Mouse (Mus musculus) kidney, adult 2 months (tissue): ENCODE measurements around the gene Rasl10b. TPM values are rescaled to one million over a fixed set of nuclear protein-coding genes. Genes with fewer than 3 reads are reported as not detected.

Source experiments
- DNase-seq: peaks from one replicate; pipeline ENCODE4 v3.0.0; 2021
- H3K27ac ChIP-seq: fragments of 200-500 bp; 2 replicates; pipeline ENCODE4 v1.5.1; 2012; ENCODE audit warnings: low read depth, low read length, control low read depth, inconsistent platforms; ENCODE audit not compliant: insufficient read depth
- H3K27me3 ChIP-seq: fragments of 200-500 bp; replicated peaks from 2 replicates; pipeline ENCODE4 v1.6.1; 2012; ENCODE audit warnings: mild to moderate bottlenecking, moderate library complexity, low read length, inconsistent platforms; ENCODE audit not compliant: control insufficient read depth, insufficient read depth
- H3K36me3 ChIP-seq: fragments of 200-500 bp; 2 replicates; pipeline ENCODE4 v1.6.1; 2012; ENCODE audit warnings: mild to moderate bottlenecking, moderate library complexity, low read length, inconsistent platforms; ENCODE audit not compliant: control insufficient read depth, insufficient read depth
- H3K4me1 ChIP-seq: fragments of 200-500 bp; 2 replicates; pipeline ENCODE4 v1.6.1; 2011; ENCODE audit warnings: low read length; ENCODE audit not compliant: control insufficient read depth, insufficient read depth
- H3K4me3 ChIP-seq: fragments of 200-500 bp; 2 replicates; pipeline ENCODE4 v1.5.1; 2011; ENCODE audit warnings: mild to moderate bottlenecking, low read depth, low read length, control low read depth; ENCODE audit not compliant: insufficient read depth
- CTCF ChIP-seq: fragments of 200-500 bp; conservative IDR thresholded peaks from 2 replicates; pipeline ENCODE4 v1.5.1; 2011; ENCODE audit warnings: low read depth, mild to moderate bottlenecking, control low read depth, low read length, moderate library complexity, mixed read lengths; ENCODE audit not compliant: insufficient read depth, insufficient read length
- POLR2A ChIP-seq: fragments of 200-500 bp; IDR thresholded peaks from one replicate; pipeline ENCODE4 v1.6.1; 2011; ENCODE audit warnings: low read depth, low read length, control low read depth
- WGBS: fragments of 180-500 bp; shearing (Covaris S2); methylation state at CpG from one replicate; pipeline ENCODE4 v1.1.7; 2018; 5-methylcytosine and 5-hydroxymethylcytosine counted together
- polyA plus RNA-seq: library from polyadenylated mRNA; depleted of rRNA; stranded (reverse); fragments of >200 nt; gene quantifications from 2 replicates; pipeline ENCODE4 v1.2.3, GENCODE M21; 2012

The Rasl10b gene
- polyA plus RNA-seq, 1 experiment = 1.4 TPM

GRCm38 (mm10) chr11:83432533-83432932 lies 23.6 kb downstream of the Rasl10b start:
- no peaks in the 10 kb centered on the region for H3K4me1 ChIP-seq
- TF ChIP-seq CTCF (no peak), POLR2A (no peak)
- H3K36me3 ChIP-seq = no peaks in the 10 kb centered on the region
- no peak overlapping the region for H3K27ac ChIP-seq
- no peaks in the 10 kb centered on the region for H3K27me3 ChIP-seq
- no peak for DNase-seq
- no peak overlapping the region for H3K4me3 ChIP-seq
- WGBS = 82% methylated on average over 2 of the region's 2 CpGs

GRCm38 (mm10) chr11:83437377-83437776 lies 28.4 kb downstream of the Rasl10b start, which contains the start of gene 1700020L24Rik:
TSS of gene 1700020L24Rik (plus strand) at chr11:83437677.
- no peaks in the 10 kb centered on the region for H3K36me3 ChIP-seq
- no peak for DNase-seq
- H3K27me3 ChIP-seq = no peaks in the 10 kb centered on the region

GRCm38 (mm10) chr11:83439426-83440060 lies 30.6 kb downstream of the Rasl10b start:
- no peak overlapping the region for H3K4me3 ChIP-seq
- TF ChIP-seq POLR2A (no peak), CTCF (no peak)

More at GRCm38 (mm10) chr11:83437377-83437776, 28.4 kb downstream of the Rasl10b start, which contains the start of gene 1700020L24Rik:
- WGBS = 94% methylated on average over 1 of the region's 1 CpGs
- TF ChIP-seq POLR2A = no peak
- TF ChIP-seq CTCF = no peak
- H3K27ac ChIP-seq = no peak within 1 kb of the TSS
- H3K4me3 ChIP-seq = no peak within 1 kb of the TSS
- no peaks in the 10 kb centered on the region for H3K4me1 ChIP-seq

GRCm38 (mm10) chr11:83440081-83441064 lies 31.4 kb downstream of the Rasl10b start:
- no peaks in the 10 kb centered on the region for H3K27me3 ChIP-seq
- no peaks in the 10 kb centered on the region for H3K4me1 ChIP-seq
- peak overlapping the region; percentile 61 for H3K4me3 ChIP-seq
- no peak overlapping the region for H3K27ac ChIP-seq
- DNase-seq = peak; percentile 90
- peak; percentile 91 for TF ChIP-seq CTCF
- TF ChIP-seq POLR2A = no peak
- WGBS = under 1% methylated on average over 73 of the region's 75 CpGs
- no peaks in the 10 kb centered on the region for H3K36me3 ChIP-seq

More at GRCm38 (mm10) chr11:83439426-83440060, 30.6 kb downstream of the Rasl10b start:
- no peak for DNase-seq
- no peaks in the 10 kb centered on the region for H3K4me1 ChIP-seq
- no peaks in the 10 kb centered on the region for H3K36me3 ChIP-seq
- H3K27ac ChIP-seq = no peak overlapping the region
- no peaks in the 10 kb centered on the region for H3K27me3 ChIP-seq
- 42% methylated on average over 8 of the region's 11 CpGs for WGBS

GRCm38 (mm10) chr11:83441235-83441634 lies 32.3 kb downstream of the Rasl10b start:
- WGBS = 44% methylated on average over 7 of the region's 7 CpGs
- TF ChIP-seq POLR2A = no peak
- no peak for TF ChIP-seq CTCF
- Histone ChIP-seq H3K27me3 (no peaks in the 10 kb centered on the region), H3K27ac (no peak overlapping the region), H3K4me1 (no peaks in the 10 kb centered on the region), H3K4me3 (no peak overlapping the region), H3K36me3 (no peaks in the 10 kb centered on the region)
- peak; percentile 47 for DNase-seq

GRCm38 (mm10) chr11:83442596-83443267 lies 33.8 kb downstream of the Rasl10b start:
- WGBS = 14% methylated on average over 29 of the region's 29 CpGs
- Histone ChIP-seq H3K4me1 (no peaks in the 10 kb centered on the region), H3K4me3 (no peak overlapping the region), H3K27ac (no peak overlapping the region), H3K36me3 (no peaks in the 10 kb centered on the region), H3K27me3 (no peaks in the 10 kb centered on the region)
- peak; percentile 82 for DNase-seq
- TF ChIP-seq POLR2A = no peak
- peak; percentile 72 for TF ChIP-seq CTCF
